Mouse (Mus musculus) layer of hippocampus, adult 9-10 months (tissue): Measurements from ENCODE around the gene Olfr235.
"Not testable (repeated sequence)": the region's sequence is repeated elsewhere in the genome, so short reads cannot be mapped to it uniquely, and the experiment has no call there.

Source experiments
- DNase-seq: peaks from one replicate; pipeline ENCODE4 v3.0.0; 2022; ENCODE audit warnings: low spot score

Olfr235 gene

GRCm38 (mm10) chr19:12260732-12261131 is at the start of gene Olfr235:
Gene Olfr235 (plus strand): TSS chr19:12261032.
- DNase-seq = no peak

- not testable (repeated sequence) for DNase-seq
Observed at GRCm38 (mm10) chr19:12232496-12232895, 28.3 kb upstream of the Olfr235 start, which contains the start of gene Olfr1432. Gene Olfr1432 (minus strand): TSS chr19:12232596.

GRCm38 (mm10) chr19:12241559-12241958 is 19.3 kb upstream of the Olfr235 start, which contains the start of gene Olfr262:
Gene Olfr262 (minus strand): TSS chr19:12241659.
- DNase-seq = no peak

DNA sequence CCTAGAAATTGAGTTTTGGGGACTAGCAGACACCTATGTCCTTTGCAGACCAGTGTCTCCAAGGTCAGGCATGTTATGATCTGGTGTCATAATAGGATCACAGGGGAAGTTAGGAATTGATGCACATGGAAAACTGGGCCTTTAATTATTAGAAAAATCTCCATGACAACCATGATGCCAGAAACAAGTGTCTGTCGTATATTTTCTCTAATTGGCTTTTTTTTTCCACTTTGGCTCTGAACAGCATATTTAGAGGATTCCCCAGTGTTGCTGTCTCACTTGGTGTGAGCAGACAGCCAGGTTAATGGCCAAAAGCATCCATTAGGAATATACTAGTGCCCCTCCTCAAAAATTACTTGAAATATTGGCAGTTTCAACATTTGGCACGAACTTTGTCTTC is 18.7 kb downstream of the Olfr235 start, which contains the start of gene Olfr1434:
Gene Olfr1434, plus strand, starts transcription at position 301 of the 400 bp plus-strand sequence.
- no peak for DNase-seq

DNA sequence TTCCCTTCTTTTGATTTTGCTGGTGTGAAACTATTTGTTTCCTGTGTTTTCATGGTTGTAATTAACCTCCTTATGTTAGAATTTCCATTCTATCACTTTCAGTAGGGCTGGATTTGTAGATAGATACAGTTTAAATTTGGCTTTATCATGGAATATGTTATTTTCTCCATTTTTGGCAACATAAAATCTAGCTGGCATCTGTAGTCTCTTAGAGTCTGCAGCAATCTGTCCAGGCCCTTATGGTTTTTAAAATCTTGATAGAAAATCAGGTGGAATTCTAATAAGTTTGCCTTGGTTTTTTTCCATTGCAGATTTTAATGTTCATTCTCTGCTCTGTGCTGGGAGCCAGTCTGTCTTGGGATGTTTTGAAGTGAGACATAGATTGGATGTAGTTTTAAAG is 32.1 kb downstream of the Olfr235 start:
- peak; percentile 27 for DNase-seq

GRCm38 (mm10) chr19:12299030-12299429 is 38.2 kb downstream of the Olfr235 start, which contains the start of gene Olfr1436:
Gene Olfr1436 (minus strand): TSS chr19:12299130.
- DNase-seq = not testable (repeated sequence)
